Mouse (Mus musculus) right cerebral cortex, postnatal 25 days (tissue): Measurements from ENCODE around the gene Nfia.

Experiments
- DNase-seq: peaks from one replicate; pipeline ENCODE4 v3.0.0; 2022

The Nfia gene

GRCm38 (mm10) chr4:97818498-97818897, 46.0 kb downstream of the Nfia start:
- no peak for DNase-seq

GRCm38 (mm10) chr4:97819101-97819500, 46.6 kb downstream of the Nfia start:
- DNase-seq: no peak

- DNase-seq: no peak
These were observed 48.1 kb downstream of the Nfia start for GRCm38 (mm10) chr4:97820474-97821259.

GRCm38 (mm10) chr4:97821556-97822251, 49.2 kb downstream of the Nfia start:
- no peak for DNase-seq

GRCm38 (mm10) chr4:97823512-97823911, 51.0 kb downstream of the Nfia start:
- DNase-seq: no peak

GRCm38 (mm10) chr4:97824451-97824850, 51.9 kb downstream of the Nfia start:
- DNase-seq: no peak

GRCm38 (mm10) chr4:97825432-97825831, 52.9 kb downstream of the Nfia start:
- no peak for DNase-seq

- no peak for DNase-seq
These were observed 53.3 kb downstream of the Nfia start for GRCm38 (mm10) chr4:97825841-97826240.

GRCm38 (mm10) chr4:97827115-97827514, 54.6 kb downstream of the Nfia start:
- DNase-seq: no peak

GRCm38 (mm10) chr4:97828579-97828978, 56.0 kb downstream of the Nfia start:
- no peak for DNase-seq

GRCm38 (mm10) chr4:97829336-97830050, 57.0 kb downstream of the Nfia start:
- DNase-seq: no peak

GRCm38 (mm10) chr4:97830051-97830853, 57.7 kb downstream of the Nfia start:
- DNase-seq: no peak

GRCm38 (mm10) chr4:97830935-97831608, 58.5 kb downstream of the Nfia start:
- DNase-seq: no peak

GRCm38 (mm10) chr4:97831611-97832278, 59.2 kb downstream of the Nfia start:
- no peak for DNase-seq

GRCm38 (mm10) chr4:97832279-97832640, 59.7 kb downstream of the Nfia start:
- DNase-seq: no peak

- DNase-seq: no peak
These were observed 64.3 kb downstream of the Nfia start for GRCm38 (mm10) chr4:97836812-97837211.

GRCm38 (mm10) chr4:97837724-97838123, 65.2 kb downstream of the Nfia start:
- DNase-seq: no peak

GRCm38 (mm10) chr4:97838651-97839050, 66.1 kb downstream of the Nfia start:
- no peak for DNase-seq

GRCm38 (mm10) chr4:97839406-97840101, 67.0 kb downstream of the Nfia start:
- no peak for DNase-seq

- DNase-seq: no peak
These were observed 67.9 kb downstream of the Nfia start for GRCm38 (mm10) chr4:97840227-97841062.
